Mouse (Mus musculus): Measurements from ENCODE around the gene 9430097D07Rik. TPM values are rescaled to one million over a fixed set of nuclear protein-coding genes. Genes with fewer than 3 reads are reported as not detected.
A peak's percentile ranks its signal among the peaks of the same experiment; 100 is the strongest.

Gene 9430097D07Rik
- polyA plus RNA-seq, 1 experiment from 2014 or later: 0.08 TPM

GRCm38 (mm10) chr2:32534733-32535471, 40.6 kb downstream of the 9430097D07Rik start, which contains the start of gene Fam102a:
Gene Fam102a (plus strand): TSS chr2:32535332.
- peak within 1 kb of the TSS; percentile 98 for H3K27ac ChIP-seq
- no peak for TF ChIP-seq CTCF (IDR thresholded peaks at IDR 0.05; ENCODE audit: low read depth)
- H3K27me3 ChIP-seq (ENCODE audit: insufficient read depth, low read length): no peaks in the 10 kb centered on the region
- ATAC-seq (replicated peaks; ENCODE audit: low FRiP score, low read depth) (peak; percentile 95), DNase-seq (ENCODE audit: low spot score) (peak; percentile 98)
- peak within 1 kb of the TSS; percentile 86 for H3K4me2 ChIP-seq (ENCODE audit: low read length)
- no peaks in the 10 kb centered on the region for H3K36me3 ChIP-seq (ENCODE audit: insufficient read depth, low read length)
- H3K9ac ChIP-seq (ENCODE audit: low read depth, low read length): peak within 1 kb of the TSS; percentile 94
- peak within 1 kb of the TSS; percentile 80 for H3K4me3 ChIP-seq (replicated peaks; ENCODE audit: low read depth, low read length)
- peaks cover 20% of the 10 kb centered on the region for H3K4me1 ChIP-seq (replicated peaks; ENCODE audit: insufficient read depth, low read length)
- WGBS: under 1% methylated on average over 67 of the region's 67 CpGs
- H3K9me3 ChIP-seq (replicated peaks; ENCODE audit: low read length): no peaks in the 10 kb centered on the region

GRCm38 (mm10) chr2:32534061-32534732, 41.3 kb downstream of the 9430097D07Rik start:
- H3K4me1 ChIP-seq (replicated peaks; ENCODE audit: insufficient read depth, low read length): peaks cover 18% of the 10 kb centered on the region
- TF ChIP-seq CTCF (IDR thresholded peaks at IDR 0.05; ENCODE audit: low read depth): no peak
- no peak for ATAC-seq (replicated peaks; ENCODE audit: low FRiP score, low read depth)
- no peaks in the 10 kb centered on the region for H3K36me3 ChIP-seq (ENCODE audit: insufficient read depth, low read length)
- 9% methylated on average over 13 of the region's 13 CpGs for WGBS
- peak overlapping the region; percentile 98 for H3K27ac ChIP-seq
- H3K9ac ChIP-seq (ENCODE audit: low read depth, low read length): peak overlapping the region; percentile 44
- peak; percentile 87 for DNase-seq (ENCODE audit: low spot score)
- H3K4me3 ChIP-seq (replicated peaks; ENCODE audit: low read depth, low read length): peak overlapping the region; percentile 33
- H3K4me2 ChIP-seq (ENCODE audit: low read length): peak overlapping the region; percentile 86
- H3K27me3 ChIP-seq (ENCODE audit: insufficient read depth, low read length): no peaks in the 10 kb centered on the region
- no peaks in the 10 kb centered on the region for H3K9me3 ChIP-seq (replicated peaks; ENCODE audit: low read length)

GRCm38 (mm10) chr2:32533163-32533562, 42.3 kb downstream of the 9430097D07Rik start:
- no peak for TF ChIP-seq CTCF (IDR thresholded peaks at IDR 0.05; ENCODE audit: low read depth)
- no peaks in the 10 kb centered on the region for H3K27me3 ChIP-seq (ENCODE audit: insufficient read depth, low read length)
- WGBS: 72% methylated on average over 2 of the region's 2 CpGs
- H3K4me2 ChIP-seq (ENCODE audit: low read length): no peak overlapping the region
- peaks cover 14% of the 10 kb centered on the region for H3K4me1 ChIP-seq (replicated peaks; ENCODE audit: insufficient read depth, low read length)
- H3K9ac ChIP-seq (ENCODE audit: low read depth, low read length): no peak overlapping the region
- no peak for DNase-seq (ENCODE audit: low spot score)
- H3K27ac ChIP-seq: no peak overlapping the region; the same call in 1 of the 2 replicates
- no peak overlapping the region for H3K4me3 ChIP-seq (replicated peaks; ENCODE audit: low read depth, low read length)
- no peak for ATAC-seq (replicated peaks; ENCODE audit: low FRiP score, low read depth)
- H3K9me3 ChIP-seq (replicated peaks; ENCODE audit: low read length): no peaks in the 10 kb centered on the region
- H3K36me3 ChIP-seq (ENCODE audit: insufficient read depth, low read length): no peaks in the 10 kb centered on the region

DNA sequence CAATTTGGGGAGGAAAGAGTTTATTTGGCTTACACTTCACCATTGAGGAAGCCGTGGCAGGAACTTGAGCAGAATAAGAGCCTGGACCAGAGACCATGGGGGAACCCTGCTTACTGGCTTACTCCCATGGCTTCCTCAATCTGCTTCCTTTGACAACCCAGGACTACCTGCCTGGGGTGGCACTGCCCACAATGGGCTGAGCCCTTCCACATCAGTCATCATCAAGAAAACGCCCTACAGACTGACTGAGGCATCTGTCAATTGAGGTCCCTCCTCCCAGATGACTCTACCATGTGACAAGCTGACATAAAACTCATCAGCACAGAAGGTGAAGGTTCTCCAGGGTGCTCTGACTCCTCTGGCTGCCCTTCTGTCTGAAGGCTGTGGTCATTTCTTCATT, 45.0 kb downstream of the 9430097D07Rik start:
- Histone ChIP-seq H3K27ac (no peak overlapping the region), H3K4me3 (replicated peaks; ENCODE audit: low read depth, low read length) (no peak overlapping the region), H3K9ac (ENCODE audit: low read depth, low read length) (no peak overlapping the region), H3K27me3 (ENCODE audit: insufficient read depth, low read length) (no peaks in the 10 kb centered on the region), H3K9me3 (replicated peaks; ENCODE audit: low read length) (no peaks in the 10 kb centered on the region), H3K36me3 (ENCODE audit: insufficient read depth, low read length) (no peaks in the 10 kb centered on the region), H3K4me1 (replicated peaks; ENCODE audit: insufficient read depth, low read length) (no peaks in the 10 kb centered on the region), H3K4me2 (ENCODE audit: low read length) (no peak overlapping the region)
- ATAC-seq (replicated peaks; ENCODE audit: low FRiP score, low read depth) (no peak), DNase-seq (ENCODE audit: low spot score) (no peak)
- TF ChIP-seq CTCF (IDR thresholded peaks at IDR 0.05; ENCODE audit: low read depth): no peak
- 85% methylated on average over 2 of the region's 2 CpGs for WGBS

DNA sequence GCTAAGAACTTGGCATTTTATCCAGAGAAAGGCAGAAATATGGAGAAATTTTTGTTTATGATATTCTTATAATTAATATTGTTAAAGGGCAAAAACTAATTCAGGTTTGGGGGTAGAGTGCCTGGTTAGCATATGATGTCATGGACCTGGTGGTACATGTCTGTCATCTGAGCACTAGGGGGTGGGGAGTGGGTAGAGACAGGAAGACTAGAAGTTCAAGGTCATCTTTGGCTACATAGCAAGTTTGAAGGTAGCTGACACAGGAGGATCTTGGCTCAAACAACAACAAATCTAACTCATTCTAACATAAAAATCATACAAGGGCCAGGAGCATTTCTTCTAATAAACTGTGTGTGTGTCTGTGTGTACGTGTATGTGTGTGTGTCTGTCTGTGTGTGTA, 47.2 kb downstream of the 9430097D07Rik start:
- Histone ChIP-seq H3K9ac (ENCODE audit: low read depth, low read length) (no peak overlapping the region), H3K4me3 (replicated peaks; ENCODE audit: low read depth, low read length) (no peak overlapping the region), H3K27ac (no peak overlapping the region), H3K27me3 (ENCODE audit: insufficient read depth, low read length) (no peaks in the 10 kb centered on the region), H3K9me3 (replicated peaks; ENCODE audit: low read length) (no peaks in the 10 kb centered on the region), H3K4me2 (ENCODE audit: low read length) (no peak overlapping the region), H3K4me1 (replicated peaks; ENCODE audit: insufficient read depth, low read length) (no peaks in the 10 kb centered on the region), H3K36me3 (ENCODE audit: insufficient read depth, low read length) (no peaks in the 10 kb centered on the region)
- ATAC-seq (replicated peaks; ENCODE audit: low FRiP score, low read depth): no peak
- no peak for TF ChIP-seq CTCF (IDR thresholded peaks at IDR 0.05; ENCODE audit: low read depth)
- 80% methylated on average over 1 of the region's 1 CpGs for WGBS
- no peak for DNase-seq (ENCODE audit: low spot score)

- H3K9me3 ChIP-seq (replicated peaks; ENCODE audit: low read length): no peaks in the 10 kb centered on the region
Observed at GRCm38 (mm10) chr2:32527468-32527966, 48.0 kb downstream of the 9430097D07Rik start.

More at GRCm38 (mm10) chr2:32527468-32527966, 48.0 kb downstream of the 9430097D07Rik start:
- H3K4me2 ChIP-seq (ENCODE audit: low read length): no peak overlapping the region
- no peaks in the 10 kb centered on the region for H3K36me3 ChIP-seq (ENCODE audit: insufficient read depth, low read length)
- no peak overlapping the region for H3K4me3 ChIP-seq (replicated peaks; ENCODE audit: low read depth, low read length)
- ATAC-seq (replicated peaks; ENCODE audit: low FRiP score, low read depth) (peak; percentile 69), DNase-seq (ENCODE audit: low spot score) (no peak)
- WGBS: 58% methylated on average over 14 of the region's 14 CpGs
- H3K27me3 ChIP-seq (ENCODE audit: insufficient read depth, low read length): no peaks in the 10 kb centered on the region
- no peak overlapping the region for H3K27ac ChIP-seq
- TF ChIP-seq CTCF (IDR thresholded peaks at IDR 0.05; ENCODE audit: low read depth): no peak
- no peaks in the 10 kb centered on the region for H3K4me1 ChIP-seq (replicated peaks; ENCODE audit: insufficient read depth, low read length)
- H3K9ac ChIP-seq (ENCODE audit: low read depth, low read length): no peak overlapping the region
